Mouse (Mus musculus): ENCODE data around the gene Anxa2. TPM values are rescaled to one million over a fixed set of nuclear protein-coding genes. Genes with fewer than 3 reads are reported as not detected.

The Anxa2 gene
- total RNA-seq (2022), result 10 to 100 TPM; 48.1 to 87.1 (median 65.2) TPM

DNA sequence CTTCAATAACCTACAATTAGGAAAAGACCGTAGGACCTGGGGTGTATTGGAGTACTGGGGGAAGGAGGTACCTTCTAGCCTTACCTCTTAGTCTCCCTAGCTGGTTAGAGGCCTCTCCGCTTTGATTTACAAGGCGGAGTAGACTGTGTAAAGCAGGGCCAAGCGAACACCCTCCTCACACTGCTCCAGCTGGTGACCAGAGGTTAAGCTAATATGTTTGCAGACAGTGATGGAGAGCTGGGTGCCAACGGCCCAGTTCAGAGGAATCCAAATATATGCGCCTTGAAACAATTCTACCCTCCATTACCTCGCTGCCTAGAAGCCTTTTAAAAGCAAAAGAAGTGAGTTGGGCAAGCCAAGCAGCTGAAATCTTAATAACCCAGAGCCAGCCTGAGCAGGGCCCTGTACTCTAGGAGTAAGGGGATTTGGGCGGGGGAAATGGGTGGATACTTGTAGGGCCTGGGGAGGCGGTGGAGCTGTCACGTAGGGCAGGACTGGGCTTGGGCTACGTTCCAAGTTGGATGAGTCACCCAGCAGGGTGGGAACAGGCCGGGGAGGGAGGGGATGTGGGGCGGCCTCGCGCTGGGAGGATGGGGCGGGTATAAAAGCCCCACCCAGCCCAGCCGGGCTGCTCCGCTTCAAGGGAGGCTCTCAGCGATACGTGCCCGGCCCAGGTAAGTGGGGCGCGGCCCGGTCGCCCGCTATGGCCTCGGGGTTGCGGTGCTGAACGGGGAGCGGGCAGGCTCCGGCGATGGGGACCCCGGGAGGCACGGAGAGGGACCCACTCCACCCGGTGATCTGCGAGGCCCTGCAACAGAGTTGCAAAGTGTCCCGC, at the start of gene Anxa2:
Gene Anxa2 (plus strand): TSS at position 555 of the 835 bp plus-strand sequence.
- peak; percentile 93 for DNase-seq (ENCODE audit: low spot score)

DNA sequence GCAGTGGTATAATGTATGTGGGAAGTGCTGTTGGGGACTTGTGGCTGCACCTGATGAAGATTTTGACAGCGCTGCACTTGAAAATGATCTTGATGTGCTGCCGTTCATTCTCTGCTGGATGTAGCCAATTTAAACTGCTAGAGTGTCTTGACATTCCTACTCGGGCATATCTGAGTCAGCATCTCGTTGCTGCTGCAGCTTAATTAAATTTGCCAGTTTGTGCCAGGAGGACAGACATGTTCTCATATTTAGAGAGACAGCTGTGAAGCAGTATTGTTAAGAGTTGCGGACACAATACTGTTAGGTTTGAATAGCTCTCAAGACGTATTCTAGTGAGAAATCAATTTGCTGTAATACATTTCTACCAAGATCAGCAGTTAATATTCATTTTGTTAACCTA, 48.7 kb upstream of the Anxa2 start:
- no peak for DNase-seq (ENCODE audit: low spot score)

DNA sequence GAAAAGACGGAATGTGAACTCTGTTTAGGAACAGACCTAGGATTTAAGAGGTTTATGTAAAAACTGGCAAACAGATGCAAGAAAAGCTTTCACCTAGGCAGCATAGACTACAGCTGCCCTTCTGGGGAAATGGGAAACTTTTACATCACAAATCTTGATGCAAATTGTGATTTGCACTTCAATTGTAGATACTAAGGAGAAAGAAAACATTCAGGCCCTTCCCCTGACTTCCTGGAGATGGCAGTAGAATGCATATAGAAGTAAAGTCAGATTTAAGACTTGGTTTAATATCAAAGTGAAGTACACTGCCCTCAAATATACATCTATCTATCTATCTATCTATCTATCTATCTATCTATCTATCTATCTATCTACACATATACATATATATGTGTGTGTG, 33.9 kb upstream of the Anxa2 start:
- DNase-seq (ENCODE audit: low spot score), result no peak

DNA sequence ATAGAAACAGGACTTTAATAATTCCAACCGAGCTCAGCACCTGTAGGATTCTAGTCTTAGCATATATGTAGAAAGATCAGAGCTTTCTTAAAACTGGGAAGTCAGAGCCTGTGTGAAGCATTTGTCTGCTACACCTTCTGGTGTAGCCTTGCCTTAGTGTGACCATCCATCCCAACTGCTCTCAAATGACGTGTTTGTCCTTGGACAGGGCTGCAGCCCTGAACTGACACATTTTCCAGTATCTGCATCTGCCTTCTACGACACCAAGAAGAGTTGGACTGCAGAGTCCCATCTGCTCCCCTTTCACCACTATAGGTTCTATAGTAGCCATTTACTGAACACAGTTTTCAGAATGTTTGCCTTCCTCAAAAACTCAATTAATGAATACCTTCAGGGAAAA, 22.9 kb upstream of the Anxa2 start:
- no peak for DNase-seq (ENCODE audit: low spot score)

DNA sequence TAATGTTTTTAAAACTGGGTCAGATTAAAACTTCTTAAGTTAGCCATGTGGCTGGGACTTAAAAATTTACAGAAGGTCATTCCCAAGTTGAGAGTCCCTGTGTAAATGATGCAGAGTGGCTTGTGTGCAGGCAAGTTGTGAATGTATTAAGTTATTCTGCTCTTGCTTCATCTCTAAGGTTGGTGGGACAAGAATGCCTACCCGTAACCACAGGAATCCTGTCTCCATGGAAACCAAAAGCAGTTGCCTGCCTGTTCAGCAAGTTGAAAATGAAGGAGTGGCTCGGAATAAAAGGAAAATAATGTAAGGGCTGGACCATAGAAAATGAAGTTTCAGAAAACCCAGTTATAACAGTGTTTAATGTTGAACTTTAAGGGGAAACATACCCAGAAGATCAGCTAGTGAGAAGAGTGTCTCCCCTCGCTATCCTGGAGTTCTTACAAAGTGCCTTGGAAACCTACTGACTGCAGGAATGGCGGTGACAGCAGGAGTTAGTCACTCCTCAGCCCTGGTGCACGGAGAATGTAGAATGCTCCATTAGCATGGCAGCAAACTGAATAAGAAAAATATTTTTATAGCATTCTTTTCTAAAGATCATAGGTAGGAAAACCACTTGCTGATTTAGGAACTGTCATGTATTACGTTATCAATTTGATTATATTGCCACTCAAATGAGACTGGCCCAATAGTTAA, 21.4 kb upstream of the Anxa2 start:
- DNase-seq (ENCODE audit: low spot score), result no peak

DNA sequence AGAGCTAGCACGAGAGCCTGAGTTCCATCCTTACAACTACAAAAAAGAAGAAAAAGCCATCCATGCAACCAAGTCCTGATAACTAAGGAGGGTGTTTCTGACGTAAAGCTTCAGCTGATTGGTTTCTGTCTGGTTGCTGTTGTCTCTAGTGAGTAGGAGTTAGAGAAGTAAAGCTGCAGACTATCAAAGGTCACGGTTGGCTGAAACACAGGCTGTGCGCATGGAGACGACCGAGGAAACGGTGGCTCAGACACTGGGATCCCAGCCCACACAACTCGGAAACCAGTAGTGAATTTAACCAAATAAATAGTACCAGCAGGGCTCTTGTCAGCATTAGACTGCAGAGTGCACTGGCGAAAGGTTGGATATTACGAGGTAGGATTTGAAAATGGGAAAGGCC, 18.2 kb upstream of the Anxa2 start:
- no peak for DNase-seq (ENCODE audit: low spot score)

DNA sequence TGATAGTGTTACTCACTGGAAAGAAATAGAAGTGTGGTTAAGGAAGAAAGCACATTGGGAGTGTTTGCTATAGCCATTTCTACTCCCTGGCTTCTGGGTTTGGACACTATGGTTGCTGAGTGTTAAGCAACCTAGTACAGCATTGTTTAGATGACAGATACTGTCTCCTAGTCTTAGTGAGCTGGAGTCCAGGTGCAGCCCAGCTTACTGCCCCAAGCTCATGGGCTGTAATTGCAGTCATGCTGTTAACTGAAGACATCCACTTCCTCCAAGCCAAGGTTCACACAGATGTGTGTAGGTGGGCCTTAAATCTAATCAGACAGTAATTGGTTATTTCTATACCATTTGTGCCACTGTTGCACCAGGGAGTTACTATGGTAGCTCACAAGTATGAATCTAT, 17.8 kb upstream of the Anxa2 start:
- no peak for DNase-seq (ENCODE audit: low spot score)

DNA sequence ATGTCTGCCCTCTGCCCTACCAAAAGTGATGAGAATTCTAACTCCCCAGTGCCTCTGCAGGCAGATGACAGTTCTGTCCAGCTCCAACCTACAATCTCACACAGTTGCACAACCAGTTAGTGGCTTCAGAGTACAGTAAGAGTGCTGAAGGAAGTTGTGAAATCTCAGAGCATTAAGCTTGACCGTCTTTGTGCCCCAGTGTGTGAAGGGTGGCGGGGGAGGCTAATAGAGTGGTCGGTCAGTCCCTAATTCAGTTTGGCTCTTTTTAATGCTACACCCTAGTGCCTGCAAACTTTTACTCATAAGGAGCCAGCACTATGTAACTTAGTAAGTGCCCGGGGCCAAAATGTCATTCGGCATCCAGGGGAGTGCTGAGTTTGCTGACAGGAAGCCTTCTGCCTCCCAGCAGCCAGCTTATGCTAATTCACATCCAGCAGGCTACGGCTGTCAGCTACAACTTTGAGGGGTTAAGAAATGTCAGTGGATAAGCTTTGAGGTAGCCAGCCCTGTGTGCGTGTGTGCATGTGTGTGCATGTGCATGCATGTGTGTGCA, 13.5 kb upstream of the Anxa2 start:
- no peak for DNase-seq (ENCODE audit: low spot score)

DNA sequence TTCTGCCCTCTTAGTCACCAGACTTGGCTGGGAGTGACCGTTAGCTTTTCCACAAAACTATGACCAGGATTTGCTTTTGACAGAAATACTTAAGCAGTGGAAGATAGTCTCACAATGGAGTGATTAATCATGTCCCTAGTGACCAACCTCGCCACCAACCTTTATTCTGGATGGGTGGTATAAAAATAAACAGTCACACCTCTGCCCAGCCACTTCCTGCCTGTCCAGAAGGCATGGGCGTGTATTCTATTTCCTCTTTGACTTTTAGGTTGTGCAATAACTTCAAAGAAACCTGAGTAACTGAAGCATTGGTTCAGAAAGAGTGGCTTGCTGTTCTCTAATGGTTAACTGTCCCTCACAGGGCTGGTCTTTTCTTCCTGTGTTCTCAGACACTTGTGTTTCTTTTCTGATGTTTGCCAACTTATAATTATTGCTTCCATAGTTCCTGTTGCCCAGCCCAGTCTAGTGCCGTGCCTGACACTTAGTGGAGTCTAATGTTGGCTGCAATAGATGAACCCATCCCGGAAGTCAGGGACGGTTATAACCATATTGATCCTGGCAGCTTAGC, 10.9 kb upstream of the Anxa2 start:
- no peak for DNase-seq (ENCODE audit: low spot score)

DNA sequence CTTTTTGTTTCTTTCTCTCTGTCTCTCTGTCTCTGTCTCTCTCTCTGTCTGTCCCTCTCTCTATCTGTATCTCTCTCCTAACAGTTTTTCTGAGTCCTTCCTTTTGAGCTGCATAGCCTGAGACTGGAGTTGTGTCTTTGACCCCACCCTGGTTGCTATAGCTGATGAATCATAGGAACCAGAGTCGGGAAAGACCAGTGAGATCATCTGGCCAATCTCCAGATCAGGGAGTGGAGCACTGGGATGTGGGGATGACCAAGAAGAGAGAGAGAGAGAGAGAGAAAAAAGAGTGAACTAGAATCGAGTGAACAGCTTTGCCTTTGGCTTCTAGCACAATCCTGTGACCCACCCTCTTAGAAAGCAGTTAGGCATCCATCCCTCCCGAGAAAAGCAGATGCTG, 10.2 kb upstream of the Anxa2 start:
- DNase-seq (ENCODE audit: low spot score), result peak; percentile 80

DNA sequence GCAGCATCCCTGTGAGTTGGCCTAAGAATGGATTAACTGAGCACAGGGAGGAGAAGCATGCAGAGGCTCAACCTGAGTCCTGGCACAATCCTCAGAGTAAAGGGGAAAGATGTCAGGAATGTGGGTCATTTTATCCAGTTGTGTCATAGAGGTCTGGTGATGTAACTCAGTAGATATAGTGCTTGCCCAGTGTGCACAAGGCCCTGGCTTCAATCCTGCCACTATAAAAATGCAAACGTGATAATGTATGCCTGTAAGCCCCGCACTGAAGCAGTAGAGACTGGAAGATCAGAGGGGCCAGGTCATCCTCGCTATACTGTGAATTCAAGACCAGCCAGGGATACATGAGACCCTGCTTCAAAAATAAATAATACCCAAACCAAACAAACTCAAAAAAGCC, 4.6 kb upstream of the Anxa2 start:
- DNase-seq (ENCODE audit: low spot score), result no peak

DNA sequence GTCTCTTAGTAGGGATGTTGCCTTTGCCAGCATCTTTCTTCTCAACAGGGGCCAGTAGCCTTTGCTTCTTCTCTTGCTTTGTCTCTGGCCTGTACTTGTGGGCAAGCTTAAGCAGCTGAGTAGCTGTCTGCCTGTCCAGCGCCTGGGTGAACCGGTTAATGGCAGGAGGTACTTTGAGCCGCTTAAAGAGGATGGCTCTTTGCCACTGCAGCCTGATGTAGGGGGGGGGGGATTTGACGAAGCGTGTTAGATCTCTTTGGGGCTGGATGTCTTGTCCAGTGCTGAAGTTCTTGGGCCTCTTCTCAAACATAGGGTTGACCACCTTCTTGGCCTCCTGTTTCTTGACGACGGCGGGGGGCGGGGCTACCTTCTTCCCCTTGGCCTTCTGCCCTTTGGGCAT, 2.8 kb upstream of the Anxa2 start:
- no peak for DNase-seq (ENCODE audit: low spot score)

DNA sequence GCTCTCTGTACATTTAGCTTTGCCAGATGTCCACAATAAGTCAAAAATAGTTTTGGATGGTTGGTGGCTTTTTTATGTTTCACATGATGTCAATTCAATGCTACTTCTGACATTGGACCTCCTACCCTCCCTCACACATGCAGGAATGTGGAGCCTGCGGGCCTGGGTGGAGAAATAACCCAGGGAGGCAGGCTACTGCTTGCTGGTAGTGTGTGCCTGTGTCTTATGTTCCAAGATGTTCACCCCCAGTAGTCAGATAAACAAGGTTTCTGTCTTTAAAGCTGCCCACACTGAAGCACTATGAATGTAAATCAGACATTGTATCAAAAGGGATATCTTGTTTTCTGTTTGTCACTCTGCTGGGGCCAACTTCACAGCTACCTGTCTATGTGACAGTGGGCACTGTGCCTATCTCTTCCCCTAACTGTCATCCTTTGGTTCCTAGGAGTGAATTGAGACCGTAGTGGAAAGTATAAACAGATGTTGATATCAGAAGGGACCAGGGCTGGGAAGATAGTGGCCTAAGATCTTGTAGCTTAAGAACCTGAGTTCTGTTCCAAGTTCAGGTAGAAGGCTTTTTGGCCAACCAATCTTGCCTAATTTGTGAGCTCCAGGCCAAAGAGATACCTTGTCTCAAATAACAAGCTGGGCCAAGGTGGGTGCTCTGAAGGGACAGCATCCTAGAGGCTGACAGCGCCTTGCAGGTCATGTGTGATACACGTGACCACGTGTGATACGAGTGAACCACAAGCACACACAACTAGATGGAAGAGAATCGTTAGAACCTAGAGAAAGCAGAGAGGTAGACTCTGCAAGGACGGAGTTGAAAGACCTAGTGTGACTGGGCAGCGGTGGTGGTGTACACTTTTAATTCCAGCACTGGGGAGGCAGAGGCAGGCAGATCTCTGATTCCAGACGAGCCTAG, 1.3 kb upstream of the Anxa2 start:
- DNase-seq (ENCODE audit: low spot score), result no peak

DNA sequence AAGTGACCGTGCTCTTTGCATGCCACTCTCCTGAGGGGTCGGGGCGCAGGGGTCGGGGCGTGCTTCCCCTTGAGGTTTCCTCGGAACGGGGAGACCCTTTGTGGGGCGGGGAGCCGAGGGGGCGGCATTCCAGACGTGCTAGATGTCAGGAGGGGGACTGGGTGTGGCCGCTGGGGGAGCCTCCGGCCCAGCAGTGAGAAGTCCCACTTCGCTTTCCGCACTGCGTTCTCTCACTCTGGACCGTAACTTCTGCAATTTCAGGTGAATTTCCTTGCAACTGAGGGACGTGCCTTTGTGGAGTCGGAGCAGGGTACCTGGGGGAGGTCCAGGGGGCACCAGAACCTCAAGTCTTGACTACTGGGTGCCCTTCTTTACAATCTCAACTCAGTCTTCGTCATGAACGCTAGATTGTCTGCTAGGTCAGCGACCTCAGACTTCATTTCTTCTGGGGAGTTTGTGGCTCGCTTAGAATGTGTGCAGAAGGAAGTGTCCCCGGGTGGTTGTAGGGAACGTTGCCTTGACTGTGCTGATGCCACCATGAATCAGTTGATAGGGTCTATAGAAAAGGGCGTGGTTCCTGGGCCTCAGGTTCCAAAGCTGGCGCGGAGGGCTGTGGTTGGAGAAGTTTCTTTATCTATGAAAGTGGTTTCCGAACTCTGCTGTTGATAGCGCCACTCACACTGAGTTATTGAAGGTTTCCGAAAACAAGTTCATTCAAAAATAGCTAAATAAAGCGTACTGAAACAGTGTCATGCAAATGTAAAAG, 664 bp downstream of the Anxa2 start:
- DNase-seq (ENCODE audit: low spot score), result peak; percentile 45

DNA sequence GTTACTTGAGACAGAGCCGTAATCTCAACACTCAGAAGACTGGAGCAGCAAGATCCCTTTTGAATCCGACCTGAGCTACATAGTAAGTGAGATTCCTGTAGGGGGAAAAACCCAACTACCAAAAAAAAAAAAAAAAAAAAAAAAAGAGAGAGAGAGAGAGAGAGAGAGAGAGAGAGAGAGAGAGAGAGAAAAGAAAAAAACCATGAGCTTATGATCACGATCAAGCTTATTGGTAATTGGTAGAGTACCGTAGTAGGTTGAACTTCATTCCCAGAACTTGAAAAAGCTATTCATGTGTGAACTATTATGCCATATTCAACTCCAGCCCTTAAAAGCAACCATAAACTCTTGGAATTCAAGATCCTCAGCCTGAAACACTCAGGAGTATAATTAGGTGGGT, 1.3 kb downstream of the Anxa2 start:
- no peak for DNase-seq (ENCODE audit: low spot score)

DNA sequence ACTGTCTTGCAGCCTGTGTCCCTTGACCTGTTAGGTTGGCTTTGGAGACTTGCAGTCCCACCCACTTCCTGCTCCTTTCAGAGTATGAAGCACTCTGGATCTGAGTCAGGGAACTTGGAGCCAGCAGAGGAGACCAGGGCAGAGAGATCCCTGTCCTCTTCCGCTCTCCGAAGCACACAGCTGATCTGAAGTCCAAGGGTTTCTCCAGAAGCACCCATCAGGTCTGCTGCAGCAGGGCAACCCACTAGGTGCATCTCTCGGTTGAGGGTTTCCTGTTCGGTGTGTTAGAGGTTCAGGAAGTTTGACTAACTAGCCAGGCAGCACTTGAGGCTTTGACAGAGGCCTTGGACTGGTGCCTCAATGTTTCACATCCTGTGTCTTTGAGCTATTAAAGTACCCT, 2.0 kb downstream of the Anxa2 start:
- peak; percentile 75 for DNase-seq (ENCODE audit: low spot score)

DNA sequence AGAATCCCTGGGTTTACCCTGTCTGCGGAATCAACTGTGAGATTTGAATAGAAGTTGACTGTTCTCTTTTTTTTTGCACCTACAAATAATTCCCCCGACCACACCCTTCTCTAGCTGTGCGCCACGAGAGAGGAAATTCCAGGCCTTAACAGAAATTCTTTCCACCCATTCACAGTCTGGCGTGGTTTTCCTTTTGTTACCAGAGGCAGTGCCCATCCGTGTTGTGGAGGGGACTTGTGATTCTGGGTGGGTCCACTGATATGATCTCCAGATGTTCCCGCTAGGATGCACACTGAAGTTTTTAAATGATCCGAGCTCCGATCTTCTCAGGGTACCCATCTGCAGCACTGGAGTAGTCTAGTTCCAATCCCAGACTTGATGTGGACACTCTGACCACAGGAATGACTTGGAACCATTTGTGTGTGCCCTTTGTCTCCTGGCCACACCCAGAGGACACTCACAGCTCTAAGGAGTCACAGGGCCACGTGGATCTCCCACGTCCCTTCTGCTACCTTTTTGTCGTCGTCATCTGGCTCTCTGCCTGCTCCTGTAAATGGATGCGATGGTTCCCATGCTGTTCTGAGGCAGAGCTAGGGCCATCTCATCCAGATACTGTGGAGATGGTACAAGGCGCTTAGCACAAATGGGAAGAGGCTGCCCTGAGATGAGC, 3.1 kb downstream of the Anxa2 start:
- DNase-seq (ENCODE audit: low spot score), result no peak

DNA sequence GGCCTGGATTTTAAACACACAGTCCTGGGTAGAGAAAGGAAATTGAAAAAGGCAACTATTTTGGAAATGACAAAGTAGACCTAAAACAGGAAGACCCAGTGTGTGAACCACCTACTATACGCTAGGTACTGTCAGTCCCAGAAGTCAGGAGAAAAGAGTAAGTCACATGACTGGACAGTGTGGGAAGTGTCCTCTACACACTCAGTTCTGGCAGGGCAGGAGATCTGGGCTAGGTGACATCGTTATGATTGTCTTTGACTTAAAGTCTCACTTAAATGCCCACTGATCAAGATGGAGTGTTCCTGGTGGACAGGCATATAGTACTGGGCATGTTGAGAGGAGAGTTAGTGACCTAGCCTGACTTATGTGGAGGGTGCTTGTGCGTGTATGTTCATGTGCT, 3.7 kb downstream of the Anxa2 start:
- DNase-seq (ENCODE audit: low spot score), result no peak

DNA sequence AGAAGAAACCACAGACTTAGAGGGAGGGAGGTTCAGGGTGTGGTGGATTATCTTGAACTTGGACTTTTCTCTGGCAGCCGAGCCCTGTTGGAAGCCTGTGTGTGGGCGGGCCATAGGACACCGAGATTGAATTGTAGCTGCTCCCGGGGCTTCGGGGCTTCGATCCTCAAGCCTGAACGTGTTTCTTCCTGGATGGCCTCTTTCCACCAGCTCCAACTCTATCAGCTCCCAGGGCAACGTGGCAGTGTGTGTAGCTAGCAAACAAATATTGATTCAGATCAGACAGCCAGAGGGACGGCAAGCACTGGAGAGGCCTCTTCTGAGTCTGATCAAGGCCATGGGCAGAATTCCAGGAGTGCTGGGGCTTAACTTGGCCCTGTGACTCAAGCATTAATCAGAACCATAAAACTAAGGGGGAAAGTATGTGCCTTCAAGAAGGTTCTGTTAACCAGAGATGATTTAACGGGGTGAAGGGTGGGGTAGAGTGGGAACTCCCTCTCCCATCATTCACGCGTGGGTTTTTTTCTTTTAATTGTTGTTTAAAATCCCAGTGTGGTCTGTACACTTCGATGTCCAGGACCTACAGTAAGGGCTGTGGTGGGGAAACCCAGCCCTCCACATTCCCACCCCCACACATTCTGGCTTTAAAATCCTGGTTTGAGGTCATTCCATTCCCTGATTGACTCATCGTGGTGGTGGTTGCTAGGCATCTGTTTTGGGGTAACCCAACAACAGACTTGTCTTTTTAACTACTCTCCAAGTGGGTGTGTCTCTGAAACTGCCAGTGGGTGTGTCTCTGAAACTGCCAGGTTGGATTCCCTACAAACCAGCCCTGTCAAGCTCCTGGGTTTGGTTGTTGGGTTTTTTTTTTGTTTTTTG, 4.6 kb downstream of the Anxa2 start:
- DNase-seq (ENCODE audit: low spot score), result peak; percentile 75
